Mouse (Mus musculus): ENCODE measurements around the gene Tmem19. TPM values are rescaled to one million over a fixed set of nuclear protein-coding genes. Genes with fewer than 3 reads are reported as not detected.

Gene Tmem19
- polyA plus RNA-seq (2015; fragmentation: Nextera tagmentation; extraction: Ambion mirVana) = 20.1 and 23.9 TPM in 2 replicates

GRCm38 (mm10) chr10:115361840-115362622 is at the start of gene Tmem19:
Tmem19 (minus strand) TSS chr10:115362501.
- H3K4me3 ChIP-seq (ENCODE audit: low read length) = peak within 1 kb of the TSS; percentile 74
- H3K9me3 ChIP-seq (replicated peaks; ENCODE audit: control insufficient read depth, low read length) = no peaks in the 10 kb centered on the region
- WGBS = under 1% methylated on average over 46 of the region's 58 CpGs

GRCm38 (mm10) chr10:115406393-115406792 is 44.1 kb upstream of the Tmem19 start:
- H3K4me1 ChIP-seq (ENCODE audit: control insufficient read depth, insufficient read depth, low read length) = no peaks in the 10 kb centered on the region
- H3K9me3 ChIP-seq (replicated peaks; ENCODE audit: control insufficient read depth, low read length) = no peaks in the 10 kb centered on the region
- WGBS = 65% methylated on average over 6 of the region's 6 CpGs
- no peaks in the 10 kb centered on the region for H3K27me3 ChIP-seq (ENCODE audit: control insufficient read depth, insufficient read depth, low read length)
- no peak overlapping the region for H3K27ac ChIP-seq (ENCODE audit: low read length)
- H3K4me3 ChIP-seq (ENCODE audit: low read length) = no peak overlapping the region
- no peak overlapping the region for H3K4me2 ChIP-seq (ENCODE audit: low read depth, low read length)
- ATAC-seq (replicated peaks; ENCODE audit: extremely low read depth, insufficient read depth, low FRiP score) = no peak
- H3K36me3 ChIP-seq (ENCODE audit: control insufficient read depth, insufficient read depth) = peaks cover 54% of the 10 kb centered on the region
- H3K9ac ChIP-seq (ENCODE audit: low read length) = no peak overlapping the region

More at GRCm38 (mm10) chr10:115361840-115362622, at the start of gene Tmem19:
- no peaks in the 10 kb centered on the region for H3K27me3 ChIP-seq (ENCODE audit: control insufficient read depth, insufficient read depth, low read length)
- peak within 1 kb of the TSS; percentile 81 for H3K9ac ChIP-seq (ENCODE audit: low read length)
- H3K36me3 ChIP-seq (ENCODE audit: control insufficient read depth, insufficient read depth) = no peaks in the 10 kb centered on the region
- peaks cover 13% of the 10 kb centered on the region for H3K4me1 ChIP-seq (ENCODE audit: control insufficient read depth, insufficient read depth, low read length)
- peak; percentile 98 for ATAC-seq (replicated peaks; ENCODE audit: extremely low read depth, insufficient read depth, low FRiP score)
- peak within 1 kb of the TSS; percentile 87 for H3K4me2 ChIP-seq (ENCODE audit: low read depth, low read length)
- peak within 1 kb of the TSS; percentile 96 for H3K27ac ChIP-seq (ENCODE audit: low read length)

GRCm38 (mm10) chr10:115391896-115392295 is 29.6 kb upstream of the Tmem19 start:
- no peak overlapping the region for H3K4me3 ChIP-seq (ENCODE audit: low read length)
- no peaks in the 10 kb centered on the region for H3K27me3 ChIP-seq (ENCODE audit: control insufficient read depth, insufficient read depth, low read length)
- H3K27ac ChIP-seq (ENCODE audit: low read length) = no peak overlapping the region
- H3K4me1 ChIP-seq (ENCODE audit: control insufficient read depth, insufficient read depth, low read length) = peaks cover 10% of the 10 kb centered on the region
- 95% methylated on average over 1 of the region's 1 CpGs for WGBS
- H3K9ac ChIP-seq (ENCODE audit: low read length) = no peak overlapping the region
- peaks cover 21% of the 10 kb centered on the region for H3K36me3 ChIP-seq (ENCODE audit: control insufficient read depth, insufficient read depth)
- no peak for ATAC-seq (replicated peaks; ENCODE audit: extremely low read depth, insufficient read depth, low FRiP score)
- H3K4me2 ChIP-seq (ENCODE audit: low read depth, low read length) = no peak overlapping the region
- no peaks in the 10 kb centered on the region for H3K9me3 ChIP-seq (replicated peaks; ENCODE audit: control insufficient read depth, low read length)

- Histone ChIP-seq H3K9me3 (replicated peaks; ENCODE audit: control insufficient read depth, low read length) (no peaks in the 10 kb centered on the region), H3K4me3 (ENCODE audit: low read length) (no peak overlapping the region), H3K27ac (ENCODE audit: low read length) (no peak overlapping the region), H3K4me2 (ENCODE audit: low read depth, low read length) (no peak overlapping the region), H3K27me3 (ENCODE audit: control insufficient read depth, insufficient read depth, low read length) (no peaks in the 10 kb centered on the region), H3K36me3 (ENCODE audit: control insufficient read depth, insufficient read depth) (peaks cover 21% of the 10 kb centered on the region), H3K9ac (ENCODE audit: low read length) (no peak overlapping the region), H3K4me1 (ENCODE audit: control insufficient read depth, insufficient read depth, low read length) (peaks cover 12% of the 10 kb centered on the region)
- no peak for ATAC-seq (replicated peaks; ENCODE audit: extremely low read depth, insufficient read depth, low FRiP score)
- 87% methylated on average over 4 of the region's 4 CpGs for WGBS
Measured at GRCm38 (mm10) chr10:115391076-115391475, 28.8 kb upstream of the Tmem19 start.

- Histone ChIP-seq H3K9ac (ENCODE audit: low read length) (no peak overlapping the region), H3K9me3 (replicated peaks; ENCODE audit: control insufficient read depth, low read length) (no peaks in the 10 kb centered on the region), H3K4me1 (ENCODE audit: control insufficient read depth, insufficient read depth, low read length) (peaks cover 17% of the 10 kb centered on the region), H3K4me2 (ENCODE audit: low read depth, low read length) (no peak overlapping the region), H3K36me3 (ENCODE audit: control insufficient read depth, insufficient read depth) (peaks cover 10% of the 10 kb centered on the region; the same call in 1 of the 2 replicates), H3K27ac (ENCODE audit: low read length) (no peak overlapping the region), H3K27me3 (ENCODE audit: control insufficient read depth, insufficient read depth, low read length) (no peaks in the 10 kb centered on the region), H3K4me3 (ENCODE audit: low read length) (no peak overlapping the region)
- 80% methylated on average over 3 of the region's 3 CpGs for WGBS
- ATAC-seq (replicated peaks; ENCODE audit: extremely low read depth, insufficient read depth, low FRiP score) = no peak
Measured at GRCm38 (mm10) chr10:115387891-115388290, 25.6 kb upstream of the Tmem19 start.

GRCm38 (mm10) chr10:115385018-115386002 is 23.0 kb upstream of the Tmem19 start:
- Histone ChIP-seq H3K36me3 (ENCODE audit: control insufficient read depth, insufficient read depth) (peaks cover 5% of the 10 kb centered on the region; the same call in 1 of the 2 replicates), H3K27ac (ENCODE audit: low read length) (peak overlapping the region; percentile 98), H3K4me3 (ENCODE audit: low read length) (peak overlapping the region; percentile 91), H3K27me3 (ENCODE audit: control insufficient read depth, insufficient read depth, low read length) (no peaks in the 10 kb centered on the region), H3K4me2 (ENCODE audit: low read depth, low read length) (peak overlapping the region; percentile 87), H3K9ac (ENCODE audit: low read length) (peak overlapping the region; percentile 98), H3K4me1 (ENCODE audit: control insufficient read depth, insufficient read depth, low read length) (peaks cover 27% of the 10 kb centered on the region), H3K9me3 (replicated peaks; ENCODE audit: control insufficient read depth, low read length) (no peaks in the 10 kb centered on the region)
- ATAC-seq (replicated peaks; ENCODE audit: extremely low read depth, insufficient read depth, low FRiP score) = peak; percentile 38
- under 1% methylated on average over 94 of the region's 101 CpGs for WGBS

- Histone ChIP-seq H3K9ac (ENCODE audit: low read length) (peak within 1 kb of the TSS; percentile 98), H3K4me3 (ENCODE audit: low read length) (peak within 1 kb of the TSS; percentile 91), H3K27ac (ENCODE audit: low read length) (peak within 1 kb of the TSS; percentile 98), H3K4me2 (ENCODE audit: low read depth, low read length) (peak within 1 kb of the TSS; percentile 87), H3K27me3 (ENCODE audit: control insufficient read depth, insufficient read depth, low read length) (no peaks in the 10 kb centered on the region), H3K9me3 (replicated peaks; ENCODE audit: control insufficient read depth, low read length) (no peaks in the 10 kb centered on the region), H3K4me1 (ENCODE audit: control insufficient read depth, insufficient read depth, low read length) (peaks cover 27% of the 10 kb centered on the region), H3K36me3 (ENCODE audit: control insufficient read depth, insufficient read depth) (peaks cover 5% of the 10 kb centered on the region; the same call in 1 of the 2 replicates)
- peak; percentile 96 for ATAC-seq (replicated peaks; ENCODE audit: extremely low read depth, insufficient read depth, low FRiP score)
- under 1% methylated on average over 65 of the region's 65 CpGs for WGBS
Measured at GRCm38 (mm10) chr10:115384221-115385017, 22.1 kb upstream of the Tmem19 start, which contains the start of the genes Thap2 and Zfc3h1. Thap2 (minus strand) TSS chr10:115384443. Zfc3h1 (plus strand) TSS chr10:115384959.

GRCm38 (mm10) chr10:115383644-115384220 is 21.4 kb upstream of the Tmem19 start:
- 1% methylated on average over 15 of the region's 15 CpGs for WGBS
- peaks cover 27% of the 10 kb centered on the region for H3K4me1 ChIP-seq (ENCODE audit: control insufficient read depth, insufficient read depth, low read length)
- H3K9ac ChIP-seq (ENCODE audit: low read length) = peak overlapping the region; percentile 93
- ATAC-seq (replicated peaks; ENCODE audit: extremely low read depth, insufficient read depth, low FRiP score) = no peak
- H3K9me3 ChIP-seq (replicated peaks; ENCODE audit: control insufficient read depth, low read length) = no peaks in the 10 kb centered on the region
- no peaks in the 10 kb centered on the region for H3K36me3 ChIP-seq (ENCODE audit: control insufficient read depth, insufficient read depth)
- H3K27me3 ChIP-seq (ENCODE audit: control insufficient read depth, insufficient read depth, low read length) = no peaks in the 10 kb centered on the region
- peak overlapping the region; percentile 82 for H3K4me2 ChIP-seq (ENCODE audit: low read depth, low read length)
- peak overlapping the region; percentile 97 for H3K27ac ChIP-seq (ENCODE audit: low read length)
- peak overlapping the region; percentile 91 for H3K4me3 ChIP-seq (ENCODE audit: low read length)
